Mouse (Mus musculus) limb, embryonic 14.5 days (tissue): ENCODE measurements around the gene Pdcd6ip. TPM values are rescaled to one million over a fixed set of nuclear protein-coding genes. Genes with fewer than 3 reads are reported as not detected.

Source experiments
- ATAC-seq: fragments of 200-750 bp; cut with Nextera tagmentation; 2 replicates; pipeline ENCODE4 v1.8.0; 2017; ENCODE audit warnings: low read depth, moderate number of reproducible peaks, moderate TSS enrichment; ENCODE audit not compliant: low FRiP score
- DNase-seq: peaks from one replicate; pipeline ENCODE4 v3.0.0-alpha.2; 2015; ENCODE audit warnings: low spot score
- H3K27ac ChIP-seq: fragments of 300-500 bp; sonication (generic); replicated peaks from 2 replicates; pipeline ENCODE4 v1.5.1; 2014; ENCODE audit warnings: low read depth, mild to moderate bottlenecking, low read length, moderate library complexity, mixed read lengths
- H3K27me3 ChIP-seq: fragments of 300-500 bp; sonication (generic); 2 replicates; pipeline ENCODE4 v1.6.1; 2014; ENCODE audit warnings: low read length, mixed read lengths; ENCODE audit not compliant: control insufficient read depth, insufficient read depth
- H3K36me3 ChIP-seq: fragments of 300-500 bp; sonication (generic); 2 replicates; pipeline ENCODE4 v1.6.1; 2014; ENCODE audit warnings: mild to moderate bottlenecking, low read length, moderate library complexity, mixed read lengths; ENCODE audit not compliant: control insufficient read depth, insufficient read depth
- H3K4me1 ChIP-seq: fragments of 300-500 bp; sonication (generic); 2 replicates; pipeline ENCODE4 v1.6.1; 2014; ENCODE audit warnings: antibody characterized with exemption, low read length, mixed read lengths; ENCODE audit not compliant: control insufficient read depth, insufficient read depth
- H3K4me2 ChIP-seq: fragments of 300-500 bp; sonication (generic); replicated peaks from 2 replicates; pipeline ENCODE4 v1.6.1; 2014; ENCODE audit warnings: low read depth, mild to moderate bottlenecking, low read length, moderate library complexity; ENCODE audit not compliant: severe bottlenecking
- H3K4me3 ChIP-seq: fragments of 300-500 bp; sonication (generic); replicated peaks from 2 replicates; pipeline ENCODE4 v1.5.1; 2014; ENCODE audit warnings: low read length
- H3K9ac ChIP-seq: fragments of 300-500 bp; sonication (generic); 2 replicates; pipeline ENCODE4 v1.6.1; 2014; ENCODE audit warnings: mild to moderate bottlenecking, low read depth, low read length, moderate library complexity; ENCODE audit not compliant: severe bottlenecking
- H3K9me3 ChIP-seq: fragments of 300-500 bp; sonication (generic); 2 replicates; pipeline ENCODE4 v1.6.1; 2016; ENCODE audit warnings: low read length; ENCODE audit not compliant: control insufficient read depth
- POLR2A ChIP-seq: fragments of 200-500 bp; IDR thresholded peaks from 2 replicates; pipeline ENCODE4 v1.8.0; 2012; ENCODE audit warnings: inconsistent platforms, mild to moderate bottlenecking, moderate library complexity, borderline replicate concordance; ENCODE audit not compliant: insufficient read depth, insufficient read length; ENCODE audit errors: extremely low read depth
- WGBS: fragments of 180-500 bp; shearing (Covaris S2); extraction: QIAGEN DNeasy Blood & Tissue Kit; methylation state at CpG from one replicate; pipeline ENCODE4 v1.1.7; 2014; 5-methylcytosine and 5-hydroxymethylcytosine counted together
- polyA plus RNA-seq, 2 experiments: library from polyadenylated mRNA; depleted of rRNA in 1 of 2; stranded (reverse) in 1 of 2; unstranded in 1 of 2; fragments of >200 nt; fragmentation: Nextera tagmentation in 1 of 2; extraction: Ambion mirVana in 1 of 2; gene quantifications; 2 replicates each; pipeline versions ENCODE4 v1.2.1 to v1.2.3; 2012 to 2014

Gene Pdcd6ip
- polyA plus RNA-seq, 2 experiments, result 64.0 to 74.4 TPM

- DNase-seq (no peak), ATAC-seq (no peak)
- WGBS, result 95% methylated on average over 12 of the region's 12 CpGs
- Histone ChIP-seq H3K9me3 (no peaks in the 10 kb centered on the region), H3K4me2 (no peak overlapping the region), H3K27me3 (no peaks in the 10 kb centered on the region), H3K36me3 (peaks cover 65% of the 10 kb centered on the region), H3K9ac (no peak overlapping the region), H3K4me1 (no peaks in the 10 kb centered on the region), H3K4me3 (no peak overlapping the region), H3K27ac (no peak overlapping the region)
- no peak for TF ChIP-seq POLR2A
Measured at GRCm38 (mm10) chr9:113687461-113687860, 20.6 kb downstream of the Pdcd6ip start.

- Histone ChIP-seq H3K27me3 (no peaks in the 10 kb centered on the region), H3K27ac (no peak overlapping the region), H3K4me3 (no peak overlapping the region), H3K4me2 (no peak overlapping the region), H3K36me3 (peaks cover 75% of the 10 kb centered on the region), H3K4me1 (no peaks in the 10 kb centered on the region), H3K9me3 (no peaks in the 10 kb centered on the region), H3K9ac (no peak overlapping the region)
- ATAC-seq (no peak), DNase-seq (no peak)
- TF ChIP-seq POLR2A, result no peak
- 93% methylated on average over 6 of the region's 6 CpGs for WGBS
Measured at GRCm38 (mm10) chr9:113673721-113674120, 34.3 kb downstream of the Pdcd6ip start.

- H3K4me1 ChIP-seq, result no peaks in the 10 kb centered on the region
- H3K36me3 ChIP-seq, result peaks cover 77% of the 10 kb centered on the region
- WGBS, result 90% methylated on average over 5 of the region's 5 CpGs
- no peak overlapping the region for H3K27ac ChIP-seq
- no peak overlapping the region for H3K9ac ChIP-seq
- no peaks in the 10 kb centered on the region for H3K27me3 ChIP-seq
- 0 out of 2 replicates have a peak, but pooled peaks cover 3% of the 10 kb centered on the region for H3K9me3 ChIP-seq
- no peak overlapping the region for H3K4me2 ChIP-seq
- DNase-seq, result no peak
- ATAC-seq, result no peak
- H3K4me3 ChIP-seq, result no peak overlapping the region
- no peak for TF ChIP-seq POLR2A
Measured at GRCm38 (mm10) chr9:113672352-113672751, 35.7 kb downstream of the Pdcd6ip start.

GRCm38 (mm10) chr9:113670857-113671106 is 37.3 kb downstream of the Pdcd6ip start:
- Histone ChIP-seq H3K36me3 (peaks cover 77% of the 10 kb centered on the region), H3K4me1 (no peaks in the 10 kb centered on the region), H3K4me2 (no peak overlapping the region), H3K27me3 (no peaks in the 10 kb centered on the region), H3K4me3 (no peak overlapping the region), H3K9ac (no peak overlapping the region), H3K9me3 (0 out of 2 replicates have a peak, but pooled peaks cover 3% of the 10 kb centered on the region), H3K27ac (no peak overlapping the region)
- DNase-seq, result no peak
- WGBS, result 96% methylated on average over 1 of the region's 1 CpGs
- ATAC-seq, result no peak
- no peak for TF ChIP-seq POLR2A

GRCm38 (mm10) chr9:113670105-113670856 is 37.8 kb downstream of the Pdcd6ip start:
- Histone ChIP-seq H3K4me3 (no peak overlapping the region), H3K27ac (no peak overlapping the region), H3K9me3 (0 out of 2 replicates have a peak, but pooled peaks cover 3% of the 10 kb centered on the region), H3K4me1 (no peaks in the 10 kb centered on the region), H3K27me3 (no peaks in the 10 kb centered on the region), H3K36me3 (peaks cover 77% of the 10 kb centered on the region), H3K4me2 (no peak overlapping the region), H3K9ac (no peak overlapping the region)
- ATAC-seq, result no peak
- TF ChIP-seq POLR2A, result no peak
- DNase-seq, result no peak
- WGBS, result 86% methylated on average over 7 of the region's 7 CpGs

GRCm38 (mm10) chr9:113663476-113663875 is 44.6 kb downstream of the Pdcd6ip start:
- H3K27me3 ChIP-seq, result no peaks in the 10 kb centered on the region
- 84% methylated on average over 4 of the region's 4 CpGs for WGBS
- no peak for DNase-seq

More at GRCm38 (mm10) chr9:113663476-113663875, 44.6 kb downstream of the Pdcd6ip start:
- Histone ChIP-seq H3K36me3 (peaks cover 85% of the 10 kb centered on the region), H3K4me1 (no peaks in the 10 kb centered on the region), H3K4me3 (no peak overlapping the region), H3K9me3 (0 out of 2 replicates have a peak, but pooled peaks cover 3% of the 10 kb centered on the region), H3K27ac (no peak overlapping the region), H3K9ac (no peak overlapping the region), H3K4me2 (no peak overlapping the region)
- no peak for ATAC-seq
- no peak for TF ChIP-seq POLR2A
